Mouse (Mus musculus) heart, embryonic 16.5 days (tissue): ENCODE measurements at regions not wholly inside any gene's neighbourhood (a gene's known extent, or its start where the extent isn't known, plus 50 kb on each side); places are given as distances from the start of the nearest gene placed in this dataset.

Experiments
- ATAC-seq: fragments of 200-750 bp; cut with Nextera tagmentation; replicated peaks from 2 replicates; pipeline ENCODE4 v1.8.0; 2017; ENCODE audit warnings: moderate number of reproducible peaks; ENCODE audit not compliant: insufficient read depth, low FRiP score; ENCODE audit errors: extremely low read depth
- H3K27ac ChIP-seq: fragments of 300-500 bp; sonication (generic); 2 replicates; pipeline ENCODE4 v1.5.1; 2014; ENCODE audit warnings: mild to moderate bottlenecking, low read length, control low read depth, moderate library complexity
- H3K27me3 ChIP-seq: fragments of 300-500 bp; sonication (generic); 2 replicates; pipeline ENCODE4 v1.6.1; 2014; ENCODE audit warnings: low read length, mixed read lengths; ENCODE audit not compliant: control insufficient read depth, insufficient read depth
- H3K36me3 ChIP-seq: fragments of 300-500 bp; sonication (generic); 2 replicates; pipeline ENCODE4 v1.6.1; 2014; ENCODE audit not compliant: control insufficient read depth, insufficient read depth
- H3K4me1 ChIP-seq: fragments of 300-500 bp; sonication (generic); 2 replicates; pipeline ENCODE4 v1.6.1; 2014; ENCODE audit warnings: low read length, mixed read lengths; ENCODE audit not compliant: control insufficient read depth, insufficient read depth
- H3K4me2 ChIP-seq: fragments of 300-500 bp; sonication (generic); 2 replicates; pipeline ENCODE4 v1.6.1; 2014; ENCODE audit warnings: low read depth, mild to moderate bottlenecking, control low read depth, low read length
- H3K4me3 ChIP-seq: fragments of 300-500 bp; sonication (generic); 2 replicates; pipeline ENCODE4 v1.5.1; 2014; ENCODE audit warnings: mild to moderate bottlenecking, control low read depth, low read length
- H3K9ac ChIP-seq: fragments of 300-500 bp; sonication (generic); 2 replicates; pipeline ENCODE4 v1.6.1; 2014; ENCODE audit warnings: low read length, control low read depth
- H3K9me3 ChIP-seq: fragments of 300-500 bp; sonication (generic); replicated peaks from 2 replicates; pipeline ENCODE4 v1.6.1; 2016; ENCODE audit warnings: low read length; ENCODE audit not compliant: control insufficient read depth
- WGBS: fragments of 180-500 bp; shearing (Covaris S2); extraction: QIAGEN DNeasy Blood & Tissue Kit; methylation state at CpG from one replicate; pipeline ENCODE4 v1.1.7; 2014; 5-methylcytosine and 5-hydroxymethylcytosine counted together

DNA sequence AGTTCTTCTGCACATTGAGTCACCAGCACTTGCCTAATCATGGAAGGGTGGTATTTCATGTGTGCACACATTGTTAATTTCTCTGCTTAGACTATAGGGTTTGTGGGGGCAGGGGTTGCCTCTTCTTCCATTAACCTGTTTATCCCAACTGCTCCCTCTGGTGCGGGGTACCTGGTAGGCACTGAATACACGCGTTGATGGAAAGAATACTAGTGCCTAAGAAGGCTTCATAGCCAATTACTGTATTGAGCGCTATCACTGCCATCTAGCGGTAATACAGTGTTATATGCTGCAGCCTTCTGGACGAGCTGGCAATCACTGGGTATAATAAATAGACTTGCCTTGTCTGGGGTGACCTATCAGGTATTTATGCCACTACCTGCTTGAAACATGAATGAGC is 86.4 kb upstream of the Chd2 start:
- no peaks in the 10 kb centered on the region for H3K36me3 ChIP-seq
- 0% methylated on average over 6 of the region's 6 CpGs for WGBS
- no peak overlapping the region for H3K27ac ChIP-seq
- H3K4me3 ChIP-seq: no peak overlapping the region
- ATAC-seq: peak; percentile 83; the same call in 1 of the 2 replicates
- no peak overlapping the region for H3K9ac ChIP-seq
- H3K4me1 ChIP-seq: peaks cover 4% of the 10 kb centered on the region; the same call in 1 of the 2 replicates
- peaks cover 5% of the 10 kb centered on the region; the same call in 1 of the 2 replicates for H3K9me3 ChIP-seq
- H3K27me3 ChIP-seq: no peaks in the 10 kb centered on the region
- no peak overlapping the region for H3K4me2 ChIP-seq

DNA sequence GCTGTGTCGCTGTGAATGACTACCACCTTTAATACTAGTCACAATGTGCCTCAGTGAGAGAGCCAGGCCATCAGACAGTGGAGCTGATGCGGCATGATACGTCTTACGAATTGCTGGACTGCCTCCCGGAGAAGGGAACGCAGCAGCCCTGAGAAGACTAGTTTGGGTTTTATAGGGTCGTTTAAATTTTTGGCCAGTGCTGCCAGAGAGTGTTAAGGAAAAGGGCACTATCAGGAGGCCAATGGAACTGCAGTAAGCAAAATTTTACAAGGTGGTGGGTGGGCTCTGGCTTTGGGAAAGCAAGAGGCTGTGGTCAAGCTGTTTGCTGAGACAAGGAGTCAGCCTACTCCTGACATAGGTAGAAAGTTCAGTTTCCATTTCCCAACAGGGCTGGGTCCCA is 84.7 kb upstream of the Chd2 start:
- no peak overlapping the region for H3K9ac ChIP-seq
- H3K4me2 ChIP-seq: no peak overlapping the region
- no peaks in the 10 kb centered on the region for H3K36me3 ChIP-seq
- no peaks in the 10 kb centered on the region for H3K27me3 ChIP-seq
- no peak for ATAC-seq
- WGBS: 81% methylated on average over 7 of the region's 7 CpGs
- H3K9me3 ChIP-seq: no peaks in the 10 kb centered on the region
- H3K4me1 ChIP-seq: peaks cover 4% of the 10 kb centered on the region; the same call in 1 of the 2 replicates
- no peak overlapping the region for H3K27ac ChIP-seq
- H3K4me3 ChIP-seq: no peak overlapping the region

DNA sequence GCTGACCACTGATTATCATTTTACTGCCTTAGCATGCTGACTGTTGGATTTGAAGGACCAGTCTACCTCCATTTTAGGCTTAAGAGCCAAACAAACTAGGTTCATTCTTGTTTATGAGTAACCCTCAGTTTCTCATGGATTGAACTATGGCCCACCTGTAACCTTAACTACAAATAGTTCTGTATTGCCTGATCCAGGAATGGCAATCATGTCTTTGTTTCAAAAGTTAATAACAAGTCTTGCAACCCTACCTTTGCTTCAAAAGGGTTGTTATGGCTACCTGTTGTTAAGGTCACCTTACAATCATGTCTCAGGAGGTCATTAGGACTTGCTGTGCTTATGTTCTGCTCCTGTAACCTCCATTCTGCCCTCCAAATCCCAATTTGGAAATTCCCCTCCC is 84.0 kb upstream of the Chd2 start:
- Histone ChIP-seq H3K4me2 (no peak overlapping the region), H3K4me1 (peaks cover 4% of the 10 kb centered on the region; the same call in 1 of the 2 replicates), H3K9me3 (no peaks in the 10 kb centered on the region), H3K4me3 (no peak overlapping the region), H3K27ac (no peak overlapping the region), H3K27me3 (no peaks in the 10 kb centered on the region), H3K9ac (no peak overlapping the region), H3K36me3 (no peaks in the 10 kb centered on the region)
- ATAC-seq: no peak

DNA sequence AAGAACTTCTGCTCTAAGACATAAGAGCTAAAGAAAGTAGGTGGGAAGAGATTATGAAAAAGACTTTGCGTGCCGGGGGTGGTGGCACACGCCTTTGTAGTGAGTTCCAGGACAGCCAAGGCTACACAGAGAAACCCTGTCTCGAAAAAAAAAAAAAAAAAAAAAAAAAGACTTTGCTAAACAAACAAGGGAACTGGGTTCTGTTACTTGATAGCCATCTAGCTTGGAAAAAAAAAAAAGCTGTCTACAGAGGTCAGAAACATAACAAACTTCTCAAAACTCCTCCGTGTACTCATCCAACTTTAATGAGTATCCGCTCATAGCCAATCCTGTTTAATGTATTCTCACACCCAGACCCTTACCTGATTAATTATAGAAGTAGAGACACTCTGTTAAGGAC is 83.4 kb upstream of the Chd2 start:
- 80% methylated on average over 6 of the region's 6 CpGs for WGBS

DNA sequence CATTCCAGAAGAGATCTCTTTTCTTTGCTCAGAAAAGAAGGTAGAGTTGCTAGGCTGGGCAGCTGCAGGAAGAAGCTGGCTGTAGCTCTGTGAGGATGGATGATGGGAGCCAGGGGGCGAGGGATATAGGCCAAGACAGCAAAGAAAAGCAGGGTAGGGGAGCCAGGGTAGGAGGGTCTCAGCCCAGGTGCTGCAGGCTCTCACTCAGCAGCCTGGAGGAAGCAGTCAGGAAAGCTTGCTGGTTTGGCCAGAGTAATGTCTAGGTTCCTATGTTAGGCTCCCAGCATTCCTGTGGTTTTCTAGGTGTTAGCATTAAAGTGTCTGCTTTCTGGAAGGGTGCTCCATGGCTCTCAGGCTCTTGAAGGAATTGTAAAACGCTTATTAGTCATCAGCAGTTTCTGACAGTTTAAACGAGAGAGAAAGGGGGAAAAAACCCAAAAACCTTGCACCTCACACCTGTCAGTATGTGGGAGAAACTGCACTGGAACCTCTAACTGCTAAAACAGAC is 82.5 kb upstream of the Chd2 start:
- Histone ChIP-seq H3K27ac (no peak overlapping the region), H3K4me3 (no peak overlapping the region), H3K9me3 (no peaks in the 10 kb centered on the region), H3K4me1 (peaks cover 4% of the 10 kb centered on the region; the same call in 1 of the 2 replicates), H3K36me3 (no peaks in the 10 kb centered on the region), H3K4me2 (no peak overlapping the region), H3K27me3 (no peaks in the 10 kb centered on the region), H3K9ac (no peak overlapping the region)
- no peak for ATAC-seq
- 63% methylated on average over 3 of the region's 3 CpGs for whole genome bisulfite sequencing

More for the DNA sequence above, 83.4 kb upstream of the Chd2 start:
- no peaks in the 10 kb centered on the region for H3K9me3 ChIP-seq
- H3K4me3 ChIP-seq: no peak overlapping the region
- no peak overlapping the region for H3K4me2 ChIP-seq
- no peak overlapping the region for H3K9ac ChIP-seq
- no peak overlapping the region for H3K27ac ChIP-seq
- H3K27me3 ChIP-seq: no peaks in the 10 kb centered on the region
- H3K4me1 ChIP-seq: peaks cover 4% of the 10 kb centered on the region; the same call in 1 of the 2 replicates
- H3K36me3 ChIP-seq: no peaks in the 10 kb centered on the region
- ATAC-seq: no peak

DNA sequence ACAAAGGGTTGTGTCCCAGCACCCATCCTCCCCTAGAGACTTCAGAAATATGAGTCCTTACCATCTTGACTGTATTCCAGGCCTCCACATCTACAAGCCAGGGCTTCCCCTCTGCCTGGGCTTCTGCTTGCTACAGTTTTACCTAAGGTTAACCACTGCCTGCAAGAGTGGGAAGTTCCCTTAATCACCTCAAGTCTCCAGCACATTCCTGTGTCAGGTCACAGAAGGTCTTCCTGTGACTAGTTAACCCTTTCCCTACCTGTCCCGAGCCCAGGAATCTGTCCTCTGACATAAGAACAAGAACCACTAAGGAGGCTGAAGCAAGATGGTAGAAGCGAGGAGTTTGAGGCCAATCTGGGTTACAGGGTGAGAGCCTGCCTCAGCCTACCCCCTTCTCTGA is 80.8 kb upstream of the Chd2 start:
- ATAC-seq: no peak
- Histone ChIP-seq H3K36me3 (no peaks in the 10 kb centered on the region), H3K4me1 (no peaks in the 10 kb centered on the region), H3K4me3 (no peak overlapping the region), H3K27ac (no peak overlapping the region), H3K9me3 (no peaks in the 10 kb centered on the region), H3K9ac (no peak overlapping the region), H3K27me3 (no peaks in the 10 kb centered on the region), H3K4me2 (no peak overlapping the region)
- 65% methylated on average over 2 of the region's 2 CpGs for WGBS

DNA sequence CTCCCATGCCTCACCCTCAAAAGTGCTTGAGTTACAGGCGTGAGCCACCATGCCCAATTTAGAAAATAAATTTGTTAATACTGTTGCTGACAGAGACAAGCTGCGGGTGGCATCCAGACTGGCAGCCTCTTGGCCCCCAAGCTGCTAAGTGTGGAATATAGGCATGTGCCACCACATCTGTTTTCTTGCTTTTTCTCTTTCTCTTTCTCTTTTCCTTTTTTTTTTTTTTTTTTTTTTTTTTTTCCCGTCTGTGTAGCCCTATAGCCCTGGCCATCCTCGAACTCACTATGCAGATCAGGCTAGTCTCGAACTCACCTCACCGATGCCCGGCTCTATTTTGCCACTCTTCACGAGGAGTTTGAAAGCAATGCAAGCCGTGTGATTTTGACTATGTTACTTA is 78.7 kb upstream of the Chd2 start:
- H3K36me3 ChIP-seq: no peaks in the 10 kb centered on the region
- H3K27me3 ChIP-seq: no peaks in the 10 kb centered on the region
- 87% methylated on average over 9 of the region's 9 CpGs for WGBS
- ATAC-seq: no peak
- no peak overlapping the region for H3K4me3 ChIP-seq
- peaks cover 12% of the 10 kb centered on the region for H3K4me1 ChIP-seq
- no peaks in the 10 kb centered on the region for H3K9me3 ChIP-seq
- H3K9ac ChIP-seq: no peak overlapping the region
- no peak overlapping the region for H3K4me2 ChIP-seq
- 0 out of 2 replicates have a peak overlapping the region, but pooled peaks have one; percentile 37 for H3K27ac ChIP-seq

DNA sequence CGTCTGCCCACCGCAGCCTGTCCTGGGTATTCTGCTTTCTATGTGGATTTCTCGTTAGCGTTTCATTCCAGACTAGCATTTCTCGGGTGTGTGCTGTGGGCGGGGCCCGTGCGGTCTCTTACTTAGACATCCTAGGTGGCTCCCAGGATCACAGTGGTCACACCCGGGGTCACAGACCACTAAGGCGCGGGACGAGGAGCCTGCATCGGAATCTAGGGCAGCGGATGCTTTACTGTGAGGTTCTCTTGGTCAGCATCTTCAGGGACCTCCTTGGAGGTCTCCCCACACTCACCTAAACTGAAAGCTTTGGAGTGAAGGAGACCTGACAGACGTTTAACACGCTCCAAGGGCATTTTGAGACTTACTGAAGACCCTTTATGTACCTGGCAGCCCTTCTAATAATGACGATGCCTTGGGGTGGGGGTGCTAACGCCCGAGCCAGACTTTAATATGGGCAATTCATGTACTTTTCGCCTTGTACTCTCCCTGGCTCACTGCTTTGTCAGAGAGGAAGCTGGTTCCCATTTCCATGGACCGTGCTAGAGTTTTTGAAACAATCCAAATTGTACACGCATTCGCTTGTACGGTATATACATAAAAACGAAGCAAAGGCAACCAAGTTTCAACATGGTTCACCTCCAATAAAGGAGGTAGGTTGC is 77.3 kb upstream of the Chd2 start:
- ATAC-seq: peak; percentile 16
- Histone ChIP-seq H3K9me3 (no peaks in the 10 kb centered on the region), H3K4me1 (peaks cover 19% of the 10 kb centered on the region), H3K9ac (peak overlapping the region; percentile 97), H3K36me3 (no peaks in the 10 kb centered on the region), H3K4me2 (peak overlapping the region; percentile 74), H3K27ac (peak overlapping the region; percentile 100), H3K27me3 (no peaks in the 10 kb centered on the region), H3K4me3 (peak overlapping the region; percentile 79)
- WGBS: 8% methylated on average over 25 of the region's 25 CpGs

DNA sequence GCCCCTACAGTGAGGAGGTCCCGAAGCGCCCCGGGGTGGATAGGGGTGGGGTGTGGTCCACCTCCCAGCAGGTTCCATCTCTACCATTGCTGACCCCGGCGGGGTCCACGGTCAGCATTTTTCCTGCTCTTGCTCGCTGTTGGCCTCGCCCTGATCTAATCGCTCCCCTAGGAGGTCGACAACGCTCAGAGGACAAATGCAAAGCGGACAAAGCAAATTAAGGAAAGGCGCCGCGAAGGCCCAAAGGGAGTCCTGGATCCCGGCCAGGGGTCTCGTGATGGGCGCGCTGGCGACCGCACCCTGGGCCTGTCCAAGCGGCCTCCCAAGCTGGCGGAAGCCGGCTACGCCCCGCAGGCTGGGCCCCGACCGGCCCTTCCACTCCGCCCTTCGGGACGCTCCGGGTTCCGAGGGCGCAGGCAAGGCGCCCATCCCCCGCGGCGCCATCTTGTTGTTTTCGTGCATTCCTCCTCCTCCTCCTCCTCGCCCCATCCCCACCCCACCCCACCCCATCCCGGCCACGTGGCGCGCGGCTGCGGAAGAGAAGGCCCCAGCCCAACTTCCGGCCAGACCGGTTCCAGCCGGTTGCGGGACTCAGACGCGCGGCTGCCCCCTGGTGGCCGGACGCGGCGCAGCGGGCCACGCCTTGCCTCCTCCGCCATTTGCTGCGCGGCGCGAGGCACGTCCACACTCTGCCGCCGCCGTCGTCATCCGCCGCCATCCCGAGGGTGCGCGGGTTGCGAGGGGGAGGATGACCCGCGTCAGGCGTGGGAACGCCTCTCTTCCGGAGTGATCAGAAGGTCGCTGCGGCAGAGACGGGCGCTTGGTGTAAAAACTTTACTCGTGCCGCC is 76.5 kb upstream of the Chd2 start:
- Histone ChIP-seq H3K4me3 (peak overlapping the region; percentile 79), H3K4me2 (peak overlapping the region; percentile 79), H3K36me3 (no peaks in the 10 kb centered on the region), H3K9ac (peak overlapping the region; percentile 97), H3K9me3 (no peaks in the 10 kb centered on the region), H3K4me1 (peaks cover 19% of the 10 kb centered on the region), H3K27me3 (no peaks in the 10 kb centered on the region), H3K27ac (peak overlapping the region; percentile 100)
- peak; percentile 93 for ATAC-seq
- under 1% methylated on average over 82 of the region's 86 CpGs for WGBS
